Mouse (Mus musculus) liver, embryonic 14.5 days (tissue): ENCODE data around the gene Fnbp1. TPM values are rescaled to one million over a fixed set of nuclear protein-coding genes. Genes with fewer than 3 reads are reported as not detected.

Experiments
- ATAC-seq: fragments of 200-750 bp; cut with Nextera tagmentation; 2 replicates; pipeline ENCODE4 v1.8.0; 2017; ENCODE audit warnings: moderate number of reproducible peaks, mild to moderate bottlenecking, moderate library complexity; ENCODE audit not compliant: insufficient read depth
- DNase-seq, 3 experiments: peaks; one replicate each; pipeline ENCODE4 v3.0.0-alpha.2; 2012 to 2013; ENCODE audit warnings: low read depth in 3 of 3, low spot score in 3 of 3
- H3K27ac ChIP-seq: fragments of 300-500 bp; sonication (generic); 2 replicates; pipeline ENCODE4 v1.5.1; 2014; ENCODE audit warnings: moderate library complexity, mild to moderate bottlenecking, control low read depth, inconsistent platforms
- H3K27me3 ChIP-seq: fragments of 300-500 bp; sonication (generic); 2 replicates; pipeline ENCODE4 v1.6.1; 2014; ENCODE audit warnings: mild to moderate bottlenecking, low read length, moderate library complexity; ENCODE audit not compliant: control insufficient read depth, insufficient read depth
- H3K36me3 ChIP-seq: fragments of 300-500 bp; sonication (generic); replicated peaks from 2 replicates; pipeline ENCODE4 v1.6.1; 2014; ENCODE audit warnings: low read depth; ENCODE audit not compliant: control insufficient read depth, insufficient read depth
- H3K4me1 ChIP-seq, 2 experiments: fragments of 200-500 bp in 1 of 2; fragments of 300-500 bp in 1 of 2; sonication (generic) in 1 of 2; replicated peaks; 2 replicates each; pipeline ENCODE4 v1.6.1; 2012 to 2014; ENCODE audit warnings: antibody characterized with exemption in 1 of 2, inconsistent platforms in 1 of 2, low read length in 1 of 2; ENCODE audit not compliant: control insufficient read depth in 2 of 2, insufficient read depth in 2 of 2
- H3K4me2 ChIP-seq: fragments of 300-500 bp; sonication (generic); 2 replicates; pipeline ENCODE4 v1.6.1; 2014; ENCODE audit warnings: low read depth, mild to moderate bottlenecking, control low read depth, moderate library complexity
- H3K4me3 ChIP-seq, 2 experiments: fragments of 200-500 bp in 1 of 2; fragments of 300-500 bp in 1 of 2; sonication (generic) in 1 of 2; 2 replicates each; pipeline ENCODE4 v1.5.1; 2012 to 2014; ENCODE audit warnings: low read depth in 2 of 2, low read length in 2 of 2, mild to moderate bottlenecking in 2 of 2, control low read depth in 1 of 2, inconsistent platforms in 1 of 2, moderate library complexity in 1 of 2; ENCODE audit not compliant: insufficient read depth in 1 of 2
- H3K9ac ChIP-seq: fragments of 300-500 bp; sonication (generic); replicated peaks from 2 replicates; pipeline ENCODE4 v1.6.1; 2014; ENCODE audit warnings: mild to moderate bottlenecking, control low read depth, moderate library complexity
- H3K9me3 ChIP-seq: fragments of 300-500 bp; sonication (generic); 2 replicates; pipeline ENCODE4 v1.6.1; 2016; ENCODE audit warnings: low read length, mixed read lengths; ENCODE audit not compliant: control insufficient read depth
- CTCF ChIP-seq: IDR thresholded peaks from 2 replicates; pipeline ENCODE4 v1.5.1; 2016; ENCODE audit warnings: antibody characterized with exemption, low read depth, control low read depth
- EP300 ChIP-seq: IDR thresholded peaks from 2 replicates; pipeline ENCODE4 v1.6.1; 2016; ENCODE audit warnings: antibody characterized with exemption, low read depth
- WGBS: fragments of 180-500 bp; shearing (Covaris S2); extraction: QIAGEN DNeasy Blood & Tissue Kit; methylation state at CpG from one replicate; pipeline ENCODE4 v1.1.7; 2014; ENCODE audit not compliant: insufficient replicate concordance; 5-methylcytosine and 5-hydroxymethylcytosine counted together
- polyA plus RNA-seq, 2 experiments: library from polyadenylated mRNA; depleted of rRNA in 1 of 2; stranded (reverse) in 1 of 2; unstranded in 1 of 2; fragments of >200 nt; fragmentation: Nextera tagmentation in 1 of 2; extraction: Ambion mirVana in 1 of 2; gene quantifications; 2 replicates each; pipeline versions ENCODE4 v1.2.1 to v1.2.3; 2012 to 2014

Gene Fnbp1
- polyA plus RNA-seq, 2 experiments: 3.9 to 6.4 TPM

DNA sequence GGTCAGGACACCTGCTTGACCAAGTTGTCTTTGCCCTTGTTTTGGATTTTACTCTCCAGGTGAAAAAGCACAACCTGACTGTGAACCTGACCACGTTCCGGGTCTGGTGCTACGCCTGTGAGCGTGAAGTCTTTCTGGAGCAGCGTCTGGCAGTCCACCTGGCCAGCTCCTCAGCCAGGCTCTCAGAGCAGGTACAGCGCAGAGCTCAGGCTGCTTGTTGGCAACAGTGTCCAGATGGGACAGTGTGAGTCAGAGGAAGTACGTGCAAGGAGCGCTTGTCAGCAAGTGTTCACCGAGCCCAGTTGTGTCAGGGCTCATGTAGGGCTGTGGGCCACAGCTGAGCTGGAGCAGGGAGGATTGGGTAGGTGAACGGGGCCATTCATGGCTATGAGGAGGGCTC, 139.0 kb downstream of the Fnbp1 start:
- TF ChIP-seq EP300: no peak
- no peak for TF ChIP-seq CTCF
- Histone ChIP-seq H3K36me3 (no peaks in the 10 kb centered on the region; the same call in 1 of the 2 replicates), H3K9ac (no peak overlapping the region), H3K27me3 (no peaks in the 10 kb centered on the region), H3K4me2 (no peak overlapping the region), H3K4me3 (no peak overlapping the region), H3K27ac (no peak overlapping the region), H3K9me3 (no peaks in the 10 kb centered on the region), H3K4me1 (peaks cover 23 to 30% of the 10 kb centered on the region in 2 experiments)
- DNase-seq (no peak), ATAC-seq (no peak)
- 87% methylated on average over 10 of the region's 10 CpGs for WGBS

DNA sequence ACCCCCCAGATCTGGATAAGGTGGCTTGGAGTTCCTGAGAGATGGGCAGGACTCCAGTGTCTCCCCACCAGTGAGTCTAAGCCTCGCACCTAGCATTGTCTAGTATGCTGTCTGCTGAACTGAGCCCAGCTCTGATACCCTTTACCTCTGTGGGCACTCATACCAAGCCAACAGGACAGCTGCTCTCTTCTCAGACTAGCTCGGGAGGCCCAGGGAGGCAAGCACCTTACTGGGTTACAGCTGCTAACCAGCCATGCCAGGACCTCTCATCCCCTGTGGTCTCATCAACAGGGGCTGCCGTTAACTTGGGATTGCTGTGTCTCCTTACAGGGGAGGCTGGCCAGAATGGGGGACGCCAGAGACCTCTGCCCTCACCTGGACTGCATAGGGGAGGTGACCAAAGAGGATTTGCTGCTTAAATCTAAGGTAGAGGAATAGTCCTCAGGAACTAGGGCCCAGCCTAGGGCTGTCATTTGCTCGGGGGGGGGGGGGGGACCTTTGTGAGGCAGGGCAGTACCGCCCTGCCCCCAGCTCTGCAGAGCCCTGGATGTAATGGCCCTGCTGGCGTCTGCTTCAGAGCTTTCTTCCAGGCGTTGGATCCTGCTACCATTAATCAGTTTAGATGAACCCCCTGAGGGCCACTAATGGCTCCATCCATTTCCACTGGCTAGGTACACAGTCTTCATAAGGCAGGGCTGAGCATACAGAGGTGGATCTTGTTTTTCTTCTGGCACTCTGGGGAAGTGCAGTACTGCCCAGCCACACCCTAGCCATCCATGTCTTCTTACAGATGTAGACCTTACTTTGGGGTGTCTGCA, 143.2 kb downstream of the Fnbp1 start:
- ATAC-seq (no peak), DNase-seq (no peak)
- no peaks in the 10 kb centered on the region; the same call in 1 of the 2 replicates for H3K36me3 ChIP-seq
- TF ChIP-seq EP300 (no peak), CTCF (no peak)
- WGBS: 64% methylated on average over 8 of the region's 8 CpGs
- H3K9ac ChIP-seq: no peak overlapping the region
- no peak overlapping the region for H3K4me3 ChIP-seq
- no peak overlapping the region for H3K27ac ChIP-seq
- H3K27me3 ChIP-seq: no peaks in the 10 kb centered on the region
- H3K4me2 ChIP-seq: no peak overlapping the region
- H3K4me1 ChIP-seq: no peaks in the 10 kb centered on the region
- H3K9me3 ChIP-seq: no peaks in the 10 kb centered on the region

DNA sequence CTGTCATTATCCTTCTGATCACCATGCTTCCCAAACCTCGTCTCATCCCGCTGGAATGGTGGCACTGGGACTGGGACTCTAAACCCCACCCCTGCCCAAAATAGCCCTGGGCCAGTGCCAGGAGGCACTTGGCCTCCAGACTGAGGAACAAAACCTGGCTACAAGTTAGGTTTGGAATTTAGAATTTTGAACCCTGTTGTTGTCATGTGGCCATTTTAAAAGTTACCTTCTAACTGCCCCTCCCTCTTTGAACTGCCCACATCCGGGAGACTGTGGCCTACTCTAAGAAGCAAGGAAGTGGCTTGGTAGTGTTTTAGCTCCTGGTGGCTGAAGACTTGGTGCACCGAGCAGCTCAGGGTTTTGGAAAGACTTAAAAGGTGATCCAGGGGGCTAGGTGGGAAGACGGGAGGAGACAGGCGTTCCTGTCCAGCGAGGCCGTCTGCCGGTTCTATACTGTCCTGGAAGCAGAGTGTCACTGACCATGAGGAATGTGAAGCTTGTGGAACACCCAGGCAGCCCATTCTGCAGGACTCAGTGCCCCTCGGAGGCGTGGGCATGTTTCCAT, 146.3 kb downstream of the Fnbp1 start:
- DNase-seq: no peak
- Histone ChIP-seq H3K4me3 (no peak overlapping the region), H3K9me3 (no peaks in the 10 kb centered on the region), H3K4me1 (no peaks in the 10 kb centered on the region), H3K4me2 (no peak overlapping the region), H3K27me3 (no peaks in the 10 kb centered on the region), H3K27ac (no peak overlapping the region), H3K9ac (no peak overlapping the region), H3K36me3 (no peaks in the 10 kb centered on the region)
- TF ChIP-seq EP300: no peak
- no peak for TF ChIP-seq CTCF
- ATAC-seq: no peak
- 70% methylated on average over 11 of the region's 11 CpGs for WGBS

DNA sequence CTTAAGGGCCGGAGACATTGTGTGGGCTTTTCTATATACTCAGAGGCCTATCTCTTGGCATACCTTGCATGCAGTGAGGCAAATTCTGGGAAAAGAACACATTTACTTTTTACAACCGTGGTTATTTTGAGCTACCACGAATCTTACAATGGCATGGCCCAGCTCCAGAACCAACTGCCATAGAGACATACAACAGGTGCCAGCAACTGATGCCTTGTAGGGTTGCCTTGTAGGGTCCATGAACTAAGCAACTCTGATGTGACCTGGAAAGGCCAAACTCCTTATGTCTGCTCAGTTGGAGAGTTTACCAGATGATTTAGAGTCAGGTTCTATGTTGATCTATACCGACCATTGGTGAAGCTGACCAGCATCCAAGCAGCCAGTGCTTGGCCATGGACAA, 147.0 kb downstream of the Fnbp1 start:
- WGBS: 77% methylated on average over 4 of the region's 4 CpGs
- no peak for ATAC-seq
- TF ChIP-seq EP300 (no peak), CTCF (no peak)
- H3K4me2 ChIP-seq: no peak overlapping the region
- H3K9ac ChIP-seq: no peak overlapping the region
- no peaks in the 10 kb centered on the region for H3K36me3 ChIP-seq
- no peak overlapping the region for H3K27ac ChIP-seq
- no peaks in the 10 kb centered on the region for H3K9me3 ChIP-seq
- no peak overlapping the region for H3K4me3 ChIP-seq
- H3K4me1 ChIP-seq: no peaks in the 10 kb centered on the region
- no peak for DNase-seq
- no peaks in the 10 kb centered on the region for H3K27me3 ChIP-seq

DNA sequence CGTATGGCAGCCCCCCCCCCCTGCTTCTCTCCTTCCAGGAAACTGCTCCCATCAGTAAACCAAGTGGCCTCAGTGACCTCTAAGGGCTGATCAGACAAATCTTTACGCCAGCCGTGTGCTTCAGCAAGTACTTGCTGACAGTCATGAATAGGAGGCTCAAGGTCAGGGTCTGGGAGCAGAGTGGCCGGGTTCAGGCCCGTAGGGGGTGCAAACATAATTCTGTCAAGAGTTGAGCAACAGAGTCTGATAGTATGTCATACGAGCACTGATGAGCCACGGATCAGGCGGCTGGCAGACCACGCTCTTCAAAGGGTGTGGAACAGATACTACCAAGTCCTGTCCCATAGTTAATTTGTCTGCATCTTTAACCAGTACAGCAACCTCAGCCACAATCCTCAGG, 151.6 kb downstream of the Fnbp1 start:
- Histone ChIP-seq H3K9ac (no peak overlapping the region), H3K4me3 (no peak overlapping the region), H3K9me3 (no peaks in the 10 kb centered on the region), H3K27me3 (no peaks in the 10 kb centered on the region), H3K27ac (no peak overlapping the region), H3K4me2 (no peak overlapping the region), H3K4me1 (peaks cover 3% of the 10 kb centered on the region in 2 experiments; a peak in 3 of 4 replicates), H3K36me3 (no peaks in the 10 kb centered on the region)
- DNase-seq (no peak), ATAC-seq (no peak)
- WGBS: 71% methylated on average over 9 of the region's 9 CpGs
- no peak for TF ChIP-seq CTCF
- TF ChIP-seq EP300: no peak
